8 mouse cellular contexts compared by ENCODE assay signal in genomic region chr1:78686872-78687271, GRCm38 (mm10). TPM values are rescaled to one million over a fixed set of nuclear protein-coding genes. Genes with fewer than 3 reads are reported as not detected.
A peak's percentile ranks its signal among the peaks of the same experiment; 100 is the strongest.
DNase-seq lines count a peak whose midpoint lies in the region; ATAC-seq lines count a peak whose summit lies in the region.

No protein-coding gene starts in this region.

- peak; percentile 21 to 45 for DNase-seq in heart, postnatal 10 days
- DNase-seq in right cerebral cortex, postnatal 4 days, result peak; percentile 24
- no peak for DNase-seq in right cerebral cortex, postnatal 36 days (ENCODE audit: low spot score in 2 of 2)
- DNase-seq in cerebellum, postnatal 36 days, result peak; percentile 25 to 32
- no peak for DNase-seq in testis, postnatal 14 days (ENCODE audit: low spot score)
- DNase-seq in urinary bladder, adult 18-20 months (ENCODE audit: low spot score in 2 of 2), result no peak

- no peak overlapping the region for H3K4me2 ChIP-seq in heart, embryonic 12.5 days

- intact Hi-C loops in heart, postnatal 10 days (cut with DNase I), result loop anchor here (2.0 kb wide), 1 partner anchor 150 kb away; no protein-coding TSS in a partner anchor

- H3K36me3 ChIP-seq in heart, embryonic 12.5 days, result peaks cover 27% of the 10 kb centered on the region

- H3K27ac ChIP-seq in heart, embryonic 12.5 days (ENCODE audit: poor library complexity, severe bottlenecking), result no peak overlapping the region

- ATAC-seq in heart, embryonic 12.5 days (ENCODE audit: insufficient number of reproducible peaks, low FRiP score), result no peak
- 0 out of 2 replicates have a peak, but pooled peaks have one; percentile 49 for ATAC-seq in megakaryocyte, adult 5-6 weeks (ENCODE audit: poor library complexity, severe bottlenecking)

- 0 out of 2 replicates have a peak, but pooled peaks cover 6% of the 10 kb centered on the region for H3K4me1 ChIP-seq in heart, embryonic 12.5 days (replicated peaks)

- no peak overlapping the region for H3K4me3 ChIP-seq in heart, embryonic 12.5 days

- H3K9ac ChIP-seq in heart, embryonic 12.5 days, result no peak overlapping the region

- H3K27me3 ChIP-seq in heart, embryonic 12.5 days (replicated peaks), result no peaks in the 10 kb centered on the region

- no peaks in the 10 kb centered on the region for H3K9me3 ChIP-seq in heart, embryonic 12.5 days (replicated peaks)

RNA-seq across cellular contexts. Expression of gene Utp14b, which starts 29.0 kb away (rescaled TPM):
- total RNA-seq in heart, postnatal 10 days (2021), result 1 to 10 TPM; 2.8 to 3.1 TPM
- polyA plus RNA-seq in heart, embryonic 12.5 days (2016; fragmentation: Nextera tagmentation; extraction: Ambion mirVana), result 2.4 and 2.5 TPM in 2 replicates
- total RNA-seq in megakaryocyte, adult 5-6 weeks (2015), result 4.1 and 4.2 TPM in 2 replicates
- total RNA-seq in megakaryocyte, adult 5-6 weeks (2017), result 6.2 and 6.9 TPM in 2 replicates

RNA-seq across cellular contexts. Expression of gene Acsl3, which starts 29.2 kb away (rescaled TPM):
- 10 to 100 TPM; 11.3 to 14.4 TPM for total RNA-seq in heart, postnatal 10 days (2021)
- 79.6 and 86.3 TPM in 2 replicates for polyA plus RNA-seq in heart, embryonic 12.5 days (2016; fragmentation: Nextera tagmentation; extraction: Ambion mirVana)
- 5.1 TPM in 2 replicates for total RNA-seq in megakaryocyte, adult 5-6 weeks (2015)
- total RNA-seq in megakaryocyte, adult 5-6 weeks (2017), result 15.4 and 17.6 TPM in 2 replicates

Comparison
In these comparisons a context has a peak if more than half of its experiments do, and no peak if none do; other contexts are left out.
1. DNase-seq: peak in heart, postnatal 10 days (2 of 2), right cerebral cortex, postnatal 4 days (single experiment) and cerebellum, postnatal 36 days (2 of 2); none in right cerebral cortex, postnatal 36 days (0 of 2), testis, postnatal 14 days (single experiment) and urinary bladder, adult 18-20 months (0 of 2).